Mouse (Mus musculus): ENCODE measurements at regions not wholly inside any gene's neighbourhood (a gene's known extent, or its start where the extent isn't known, plus 50 kb on each side); places are given as distances from the start of the nearest gene placed in this dataset.

DNA sequence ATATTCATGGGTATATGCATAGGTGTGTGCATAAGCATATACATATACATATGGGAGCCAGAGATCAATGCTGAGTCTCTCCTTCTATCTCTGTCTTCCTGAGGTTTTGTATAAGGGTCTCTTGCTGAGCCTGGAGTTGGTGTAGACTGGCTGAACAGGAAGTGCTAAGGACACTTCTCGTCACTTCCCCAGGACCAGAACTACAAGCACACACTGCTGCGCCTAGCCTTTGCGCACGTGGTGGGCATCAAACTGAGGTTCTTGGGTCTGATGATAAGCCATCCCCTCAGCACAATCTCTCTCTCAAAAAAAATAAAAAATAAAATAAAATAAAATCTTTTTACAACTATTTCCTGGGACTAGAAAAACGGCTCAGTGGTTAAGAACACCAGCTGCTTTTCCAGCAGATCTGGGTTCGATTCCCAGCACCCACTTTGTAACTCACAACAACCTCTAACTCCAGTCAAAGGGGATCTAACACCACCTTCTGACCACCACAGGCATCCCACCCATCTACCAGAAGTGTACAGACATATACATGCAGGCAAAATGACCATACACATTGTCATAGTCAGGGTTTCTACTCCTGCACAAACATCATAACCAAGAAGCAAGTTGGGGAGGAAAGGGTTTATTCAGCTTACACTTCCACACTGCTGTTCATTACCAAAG is 55.1 kb upstream of the Cpm start:
- Histone ChIP-seq H3K4me1 (ENCODE audit: control insufficient read depth, insufficient read depth, low read length) (0 out of 2 replicates have a peak, but pooled peaks cover 3% of the 10 kb centered on the region), H3K9me3 (replicated peaks; ENCODE audit: control insufficient read depth, low read length) (no peaks in the 10 kb centered on the region), H3K27ac (ENCODE audit: low read depth, low read length) (no peak overlapping the region), H3K27me3 (ENCODE audit: control insufficient read depth, insufficient read depth, low read length) (peaks cover 20% of the 10 kb centered on the region), H3K36me3 (ENCODE audit: control insufficient read depth, insufficient read depth, low read length) (no peaks in the 10 kb centered on the region), H3K4me3 (ENCODE audit: low read depth, low read length) (no peak overlapping the region), H3K4me2 (no peak overlapping the region), H3K9ac (ENCODE audit: low read depth, low read length) (no peak overlapping the region)
- ATAC-seq (replicated peaks; ENCODE audit: insufficient number of reproducible peaks, low FRiP score, low TSS enrichment): no peak
- 84% methylated on average over 6 of the region's 6 CpGs for WGBS (ENCODE audit: insufficient replicate concordance)

DNA sequence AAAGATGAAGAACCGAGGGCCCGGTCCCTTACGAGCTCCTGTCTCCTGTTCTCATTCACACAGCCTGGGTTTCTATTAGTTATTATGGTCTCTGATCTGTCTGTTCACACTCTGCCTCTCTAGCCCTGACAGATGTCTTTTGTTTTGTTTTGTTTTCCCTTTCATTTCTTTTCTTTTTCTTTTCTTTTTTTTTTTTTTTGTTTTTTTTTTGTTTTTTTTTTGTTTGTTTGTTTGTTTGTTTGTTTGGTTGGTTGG is 55.8 kb upstream of the Cpm start:
- Histone ChIP-seq H3K4me1 (ENCODE audit: control insufficient read depth, insufficient read depth, low read length) (0 out of 2 replicates have a peak, but pooled peaks cover 3% of the 10 kb centered on the region), H3K4me3 (ENCODE audit: low read depth, low read length) (no peak overlapping the region), H3K4me2 (no peak overlapping the region), H3K27ac (ENCODE audit: low read depth, low read length) (no peak overlapping the region), H3K9me3 (replicated peaks; ENCODE audit: control insufficient read depth, low read length) (no peaks in the 10 kb centered on the region), H3K27me3 (ENCODE audit: control insufficient read depth, insufficient read depth, low read length) (peaks cover 20% of the 10 kb centered on the region), H3K9ac (ENCODE audit: low read depth, low read length) (no peak overlapping the region), H3K36me3 (ENCODE audit: control insufficient read depth, insufficient read depth, low read length) (no peaks in the 10 kb centered on the region)
- no peak for ATAC-seq (replicated peaks; ENCODE audit: insufficient number of reproducible peaks, low FRiP score, low TSS enrichment)
- WGBS (ENCODE audit: insufficient replicate concordance): 84% methylated on average over 3 of the region's 3 CpGs

DNA sequence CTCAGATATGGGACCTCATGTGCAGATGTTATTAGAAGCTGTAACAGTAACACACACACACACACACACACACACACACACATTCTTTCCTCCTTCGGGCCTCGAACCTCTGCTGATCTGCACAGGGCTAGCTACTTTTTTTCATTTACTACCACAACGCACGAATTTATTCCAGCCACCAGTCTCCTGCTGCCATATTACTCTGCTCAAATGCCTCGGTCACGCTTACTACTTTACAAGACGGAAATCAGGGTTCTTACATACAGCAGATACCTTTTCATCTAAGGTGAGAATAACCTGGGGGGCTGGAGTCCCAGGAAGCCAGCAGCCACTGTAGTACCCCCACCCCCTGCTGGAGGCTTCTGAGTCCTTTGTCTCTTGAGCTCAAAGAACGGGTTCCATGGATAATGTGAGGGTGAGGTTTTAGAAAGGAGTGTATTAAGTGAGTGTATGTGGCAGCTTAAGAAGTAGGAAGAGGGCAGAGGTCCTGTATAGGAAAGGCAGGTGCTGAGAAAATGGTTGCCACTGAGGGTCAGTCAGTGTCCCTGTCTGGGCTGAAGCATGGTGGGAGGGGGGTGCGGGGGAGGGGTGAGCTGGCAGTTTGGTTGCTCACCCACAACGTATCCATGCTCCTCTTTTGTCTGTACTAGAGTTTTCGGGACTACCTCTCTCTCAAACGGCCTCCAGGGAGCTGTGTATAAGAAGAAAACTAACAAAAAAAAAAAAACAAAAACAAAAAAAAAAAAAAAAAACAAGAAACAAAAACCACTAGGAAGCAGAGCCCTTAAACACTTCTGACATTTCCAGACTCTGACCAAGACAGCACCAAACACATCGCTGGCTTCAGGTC is 56.3 kb upstream of the Cpm start:
- no peak overlapping the region for H3K27ac ChIP-seq (ENCODE audit: low read depth, low read length)
- ATAC-seq (replicated peaks; ENCODE audit: insufficient number of reproducible peaks, low FRiP score, low TSS enrichment): no peak
- H3K4me1 ChIP-seq (ENCODE audit: control insufficient read depth, insufficient read depth, low read length): 0 out of 2 replicates have a peak, but pooled peaks cover 3% of the 10 kb centered on the region
- H3K4me2 ChIP-seq: no peak overlapping the region
- no peak overlapping the region for H3K9ac ChIP-seq (ENCODE audit: low read depth, low read length)
- WGBS (ENCODE audit: insufficient replicate concordance): 57% methylated on average over 13 of the region's 13 CpGs
- no peaks in the 10 kb centered on the region for H3K36me3 ChIP-seq (ENCODE audit: control insufficient read depth, insufficient read depth, low read length)
- H3K9me3 ChIP-seq (replicated peaks; ENCODE audit: control insufficient read depth, low read length): no peaks in the 10 kb centered on the region
- no peak overlapping the region for H3K4me3 ChIP-seq (ENCODE audit: low read depth, low read length)
- H3K27me3 ChIP-seq (ENCODE audit: control insufficient read depth, insufficient read depth, low read length): peaks cover 20% of the 10 kb centered on the region

DNA sequence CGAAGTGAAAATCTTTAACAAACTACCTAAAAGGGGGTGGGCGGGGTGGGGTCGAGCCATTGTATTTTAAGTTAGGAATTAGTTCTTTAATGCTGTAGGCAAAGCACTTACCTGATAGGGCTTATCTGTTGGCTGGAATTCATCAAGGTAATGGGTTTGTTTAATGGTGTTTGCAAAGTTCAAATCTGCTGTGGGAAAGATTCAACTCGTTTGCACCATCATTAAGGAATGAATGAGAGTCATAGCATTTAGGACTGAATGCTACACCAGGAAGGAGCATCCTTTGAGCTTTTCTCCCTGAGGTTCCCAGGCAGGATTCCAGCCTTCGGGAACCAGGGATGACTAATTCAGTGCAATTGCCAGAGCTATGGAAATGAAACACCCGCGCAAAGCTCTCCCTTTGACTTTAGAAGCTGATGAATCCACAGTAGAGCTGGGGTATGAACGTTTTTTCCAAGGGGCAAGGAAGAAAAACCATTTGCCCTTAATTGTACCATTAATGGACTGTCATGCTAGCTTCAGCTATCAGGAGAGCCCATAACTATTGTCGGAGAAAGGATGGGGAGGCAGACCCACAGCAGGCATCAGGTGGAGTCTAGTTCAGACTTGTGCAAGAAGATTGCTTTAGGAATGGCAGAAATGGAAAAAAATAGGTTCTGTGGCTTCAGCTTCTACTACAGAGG is 57.3 kb upstream of the Cpm start:
- H3K9ac ChIP-seq (ENCODE audit: low read depth, low read length): no peak overlapping the region
- H3K27ac ChIP-seq (ENCODE audit: low read depth, low read length): no peak overlapping the region

DNA sequence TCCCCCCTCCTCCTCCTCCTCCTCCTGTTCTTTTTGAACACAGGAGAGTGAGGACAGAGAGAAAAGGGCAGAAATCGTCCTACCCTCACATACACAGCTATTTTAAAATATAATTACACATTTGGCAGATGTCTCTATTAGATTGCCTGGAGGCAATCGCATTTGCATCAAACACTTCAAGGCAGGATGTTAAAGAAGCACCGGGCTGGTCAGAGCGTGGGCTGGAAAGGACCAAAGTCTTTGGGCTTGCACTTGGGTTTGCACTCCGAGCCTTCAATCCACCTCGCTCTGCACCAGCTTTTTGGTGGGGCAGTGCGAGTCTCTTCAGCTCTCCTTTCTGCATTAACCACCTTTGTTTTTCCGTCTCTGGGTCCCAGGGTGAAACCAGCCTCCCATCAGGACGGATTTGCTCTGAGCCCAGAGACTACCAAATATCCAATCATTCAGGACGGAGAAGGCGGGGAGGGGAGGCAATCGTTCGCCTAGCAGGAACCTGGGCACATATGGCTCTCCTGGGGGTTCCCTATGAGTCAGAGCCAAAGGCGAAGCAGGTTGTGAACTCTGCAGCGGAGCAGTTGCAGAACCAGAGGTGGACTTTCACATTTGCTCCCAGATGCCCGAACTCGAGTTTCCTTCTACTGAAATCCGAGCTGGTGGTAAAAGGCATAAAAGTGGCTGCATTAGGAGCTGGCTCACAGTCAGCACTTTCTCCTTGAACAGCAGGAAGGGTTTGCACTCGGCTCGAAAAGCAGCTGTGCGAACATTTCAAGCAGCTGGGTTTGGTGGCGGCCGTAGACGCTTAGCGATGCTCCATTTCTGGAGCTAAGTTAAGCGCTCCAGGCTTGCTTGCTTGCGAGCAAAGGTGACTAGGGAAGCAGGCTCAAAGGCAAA is 58.1 kb upstream of the Cpm start:
- WGBS (ENCODE audit: insufficient replicate concordance): under 1% methylated on average over 27 of the region's 27 CpGs
- ATAC-seq (replicated peaks; ENCODE audit: insufficient number of reproducible peaks, low FRiP score, low TSS enrichment): no peak
- H3K9ac ChIP-seq (ENCODE audit: low read depth, low read length): no peak overlapping the region
- H3K4me3 ChIP-seq (ENCODE audit: low read depth, low read length): peak overlapping the region; percentile 49
- 0 out of 2 replicates have a peak, but pooled peaks cover 3% of the 10 kb centered on the region for H3K4me1 ChIP-seq (ENCODE audit: control insufficient read depth, insufficient read depth, low read length)
- H3K36me3 ChIP-seq (ENCODE audit: control insufficient read depth, insufficient read depth, low read length): no peaks in the 10 kb centered on the region
- peak overlapping the region; percentile 62 for H3K4me2 ChIP-seq
- no peaks in the 10 kb centered on the region; the same call in 1 of the 2 replicates for H3K9me3 ChIP-seq (replicated peaks; ENCODE audit: control insufficient read depth, low read length)
- H3K27ac ChIP-seq (ENCODE audit: low read depth, low read length): no peak overlapping the region
- H3K27me3 ChIP-seq (ENCODE audit: control insufficient read depth, insufficient read depth, low read length): peaks cover 20% of the 10 kb centered on the region

More for the DNA sequence above, 57.3 kb upstream of the Cpm start:
- H3K4me2 ChIP-seq: peak overlapping the region; percentile 62
- no peak for ATAC-seq (replicated peaks; ENCODE audit: insufficient number of reproducible peaks, low FRiP score, low TSS enrichment)
- H3K9me3 ChIP-seq (replicated peaks; ENCODE audit: control insufficient read depth, low read length): no peaks in the 10 kb centered on the region
- H3K4me3 ChIP-seq (ENCODE audit: low read depth, low read length): peak overlapping the region; percentile 49
- H3K36me3 ChIP-seq (ENCODE audit: control insufficient read depth, insufficient read depth, low read length): no peaks in the 10 kb centered on the region
- H3K27me3 ChIP-seq (ENCODE audit: control insufficient read depth, insufficient read depth, low read length): peaks cover 20% of the 10 kb centered on the region
- 12% methylated on average over 9 of the region's 9 CpGs for WGBS (ENCODE audit: insufficient replicate concordance)
- H3K4me1 ChIP-seq (ENCODE audit: control insufficient read depth, insufficient read depth, low read length): 0 out of 2 replicates have a peak, but pooled peaks cover 3% of the 10 kb centered on the region

DNA sequence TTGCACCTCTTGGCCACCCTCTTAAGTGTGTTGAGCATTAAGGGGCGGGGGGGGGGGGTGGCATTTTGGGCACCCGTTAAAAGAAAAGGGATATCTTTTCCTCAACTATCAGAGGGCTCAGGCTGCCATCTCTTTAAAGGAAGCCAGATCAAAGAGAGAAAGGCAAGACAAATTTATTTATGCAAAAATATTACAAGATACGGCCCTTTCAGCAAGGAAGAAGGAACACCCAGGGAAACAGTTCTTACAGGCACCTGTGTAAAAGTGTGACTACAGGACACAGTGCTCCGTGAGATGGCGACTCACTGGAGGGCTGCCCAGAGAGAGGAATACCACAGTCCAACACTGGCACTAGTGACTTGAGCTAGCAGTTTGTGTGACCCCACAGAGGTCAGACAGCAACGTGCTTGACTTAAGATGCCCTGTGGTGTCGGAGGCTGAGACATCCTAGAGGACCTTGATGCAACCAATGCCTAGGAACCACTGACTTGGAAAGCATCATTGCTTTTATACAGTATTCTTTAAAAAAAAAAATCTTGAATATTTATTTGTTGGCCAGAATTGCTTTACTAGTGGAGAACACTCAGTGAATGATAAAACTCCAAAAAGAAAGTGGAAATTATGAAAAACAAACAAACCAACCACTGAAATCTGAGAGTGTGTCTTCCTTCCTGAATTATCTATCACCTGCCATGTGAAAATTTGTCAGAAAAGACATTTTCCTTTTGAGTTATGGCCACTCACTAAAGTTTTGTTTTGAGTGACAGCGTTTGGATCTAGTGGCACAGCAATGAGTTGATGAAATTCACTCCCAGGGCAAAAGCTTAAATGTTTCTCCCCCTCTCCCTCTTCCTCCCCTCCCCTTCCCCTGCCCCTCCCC is 59.0 kb upstream of the Cpm start:
- no peak for ATAC-seq (replicated peaks; ENCODE audit: insufficient number of reproducible peaks, low FRiP score, low TSS enrichment)
- H3K27ac ChIP-seq (ENCODE audit: low read depth, low read length): no peak overlapping the region
- H3K4me1 ChIP-seq (ENCODE audit: control insufficient read depth, insufficient read depth, low read length): 0 out of 2 replicates have a peak, but pooled peaks cover 3% of the 10 kb centered on the region
- H3K4me2 ChIP-seq: no peak overlapping the region; the same call in 1 of the 2 replicates
- no peaks in the 10 kb centered on the region; the same call in 1 of the 2 replicates for H3K9me3 ChIP-seq (replicated peaks; ENCODE audit: control insufficient read depth, low read length)
- H3K9ac ChIP-seq (ENCODE audit: low read depth, low read length): no peak overlapping the region
- H3K27me3 ChIP-seq (ENCODE audit: control insufficient read depth, insufficient read depth, low read length): peaks cover 20% of the 10 kb centered on the region
- 58% methylated on average over 8 of the region's 8 CpGs for WGBS (ENCODE audit: insufficient replicate concordance)
- H3K4me3 ChIP-seq (ENCODE audit: low read depth, low read length): no peak overlapping the region
- no peaks in the 10 kb centered on the region for H3K36me3 ChIP-seq (ENCODE audit: control insufficient read depth, insufficient read depth, low read length)

DNA sequence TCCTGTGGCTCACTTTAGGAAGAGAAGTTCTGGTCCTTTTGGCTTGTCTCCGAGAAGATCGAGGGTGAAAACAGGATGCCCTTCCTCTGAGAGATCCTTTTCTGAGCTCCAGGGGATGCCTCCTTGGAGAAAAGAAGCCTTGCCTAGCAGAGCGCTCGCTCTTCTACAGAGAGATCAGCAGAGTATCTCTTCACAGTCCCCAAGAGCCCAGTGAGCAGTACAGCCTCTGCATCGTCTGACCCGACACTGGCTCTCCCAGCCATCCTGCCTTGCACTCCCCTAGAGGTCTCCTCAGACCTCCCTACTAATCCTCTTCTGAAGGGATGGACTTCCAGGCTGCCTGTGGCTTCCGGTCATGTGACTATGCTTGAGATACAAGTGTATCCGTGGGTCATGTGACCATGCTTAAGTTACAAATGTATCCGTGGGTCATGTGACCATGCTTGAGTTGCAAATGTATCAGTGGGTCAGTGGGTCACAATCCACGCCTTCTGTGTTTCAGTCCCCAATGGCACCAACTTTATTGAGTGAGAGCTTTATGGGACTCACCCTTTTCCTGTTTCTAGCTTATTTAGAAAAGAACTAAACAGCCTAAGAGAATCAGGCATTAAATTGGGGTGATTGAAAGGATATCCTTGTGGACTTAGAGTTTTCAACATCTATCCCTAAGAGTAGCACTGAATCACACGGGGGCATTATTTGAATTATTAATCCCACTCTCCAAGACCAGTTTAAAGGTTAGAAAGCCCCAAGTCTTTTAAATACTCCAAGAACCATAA is 59.8 kb upstream of the Cpm start:
- peaks cover 20% of the 10 kb centered on the region for H3K27me3 ChIP-seq (ENCODE audit: control insufficient read depth, insufficient read depth, low read length)
- no peaks in the 10 kb centered on the region for H3K36me3 ChIP-seq (ENCODE audit: control insufficient read depth, insufficient read depth, low read length)
- no peak overlapping the region for H3K4me3 ChIP-seq (ENCODE audit: low read depth, low read length)
- 65% methylated on average over 11 of the region's 11 CpGs for WGBS (ENCODE audit: insufficient replicate concordance)
- H3K27ac ChIP-seq (ENCODE audit: low read depth, low read length): no peak overlapping the region
- ATAC-seq (replicated peaks; ENCODE audit: insufficient number of reproducible peaks, low FRiP score, low TSS enrichment): no peak
- H3K9ac ChIP-seq (ENCODE audit: low read depth, low read length): no peak overlapping the region
- H3K4me1 ChIP-seq (ENCODE audit: control insufficient read depth, insufficient read depth, low read length): 0 out of 2 replicates have a peak, but pooled peaks cover 3% of the 10 kb centered on the region
- no peak overlapping the region for H3K4me2 ChIP-seq
- no peaks in the 10 kb centered on the region; the same call in 1 of the 2 replicates for H3K9me3 ChIP-seq (replicated peaks; ENCODE audit: control insufficient read depth, low read length)

Data from heart, embryonic 11.5 days (tissue).